In the genomic region with DNA sequence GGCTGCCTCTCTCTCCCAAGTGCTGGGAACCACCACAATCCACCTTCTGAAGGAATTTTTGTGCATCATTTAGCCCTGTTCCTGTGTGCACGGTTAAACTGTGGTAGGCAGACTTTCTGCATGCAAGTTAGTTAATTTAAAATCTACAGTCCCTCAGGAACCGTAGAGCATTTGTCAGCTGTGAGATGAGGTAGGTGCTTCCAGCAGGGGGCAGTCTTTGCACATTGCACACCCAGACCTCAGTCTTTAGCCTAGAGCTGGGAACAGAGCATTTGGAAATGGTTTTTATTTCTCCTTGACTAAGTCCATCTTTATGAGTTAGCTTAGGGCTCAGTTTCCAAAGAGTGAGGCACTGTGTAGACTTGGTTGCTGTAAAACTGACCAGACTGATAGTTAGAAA, we compare ENCODE assay signal across 9 mouse cellular contexts. TPM values are rescaled to one million over a fixed set of nuclear protein-coding genes. Genes with fewer than 3 reads are reported as not detected.
DNase-seq lines count a peak whose midpoint lies in the region; ATAC-seq and TF ChIP-seq lines count a peak whose summit lies in the region.
"Had no signal": no experiment of that assay in that cellular context is flagged by ENCODE, and none has a peak within 500 bp of the region (broad histone marks: within the 10 kb centered on the region; RNA-seq: fewer than 3 reads in every experiment).

No protein-coding gene starts in this region.

- peaks cover 99% of the 10 kb centered on the region for H3K36me3 ChIP-seq in forebrain, embryonic 13.5 days (ENCODE audit: poor library complexity, severe bottlenecking)
- H3K36me3 ChIP-seq in forebrain, embryonic 15.5 days: peaks cover 97% of the 10 kb centered on the region
- peaks cover 87% of the 10 kb centered on the region for H3K36me3 ChIP-seq in liver, embryonic 16.5 days (ENCODE audit: control insufficient read depth, insufficient read depth)

- no peak overlapping the region for H3K4me3 ChIP-seq in forebrain, embryonic 13.5 days
- no peak overlapping the region for H3K4me3 ChIP-seq in forebrain, embryonic 15.5 days
- no peak overlapping the region for H3K4me3 ChIP-seq in embryonic fibroblast, embryonic 13.5 days (ENCODE audit: insufficient read depth, low read length)
- H3K4me3 ChIP-seq in liver, embryonic 16.5 days (ENCODE audit: low read depth, low read length): no peak overlapping the region
- H3K4me3 ChIP-seq: liver, embryonic 15.5 days had no signal

- TF ChIP-seq POLR2A in embryonic fibroblast, embryonic 13.5 days (IDR thresholded peaks at IDR 0.05; ENCODE audit: low read depth, low read length): no peak

- peak; percentile 55 for DNase-seq in 416B (ENCODE audit: low read depth)
- peak; percentile 65 for DNase-seq in adrenal gland, adult 2 months
- peak; percentile 67 for DNase-seq in kidney, adult 9 months
- peak; percentile 12 for DNase-seq in spleen, adult 12 weeks (ENCODE audit: low spot score)

- H3K27ac ChIP-seq in forebrain, embryonic 13.5 days: no peak overlapping the region
- H3K27ac ChIP-seq in forebrain, embryonic 15.5 days (replicated peaks): no peak overlapping the region
- no peak overlapping the region for H3K27ac ChIP-seq in embryonic fibroblast, embryonic 13.5 days (ENCODE audit: insufficient read depth, low read length)
- H3K27ac ChIP-seq in liver, embryonic 16.5 days (ENCODE audit: low read length): no peak overlapping the region
- H3K27ac ChIP-seq: liver, embryonic 15.5 days had no signal

- H3K4me2 ChIP-seq in forebrain, embryonic 13.5 days: no peak overlapping the region
- H3K4me2 ChIP-seq in forebrain, embryonic 15.5 days (replicated peaks): no peak overlapping the region
- no peak overlapping the region for H3K4me2 ChIP-seq in liver, embryonic 16.5 days (ENCODE audit: low read depth, low read length)
- H3K4me2 ChIP-seq: liver, embryonic 15.5 days had no signal

- H3K9me3 ChIP-seq in forebrain, embryonic 13.5 days (replicated peaks): no peaks in the 10 kb centered on the region
- no peaks in the 10 kb centered on the region for H3K9me3 ChIP-seq in forebrain, embryonic 15.5 days
- H3K9me3 ChIP-seq in liver, embryonic 16.5 days (replicated peaks; ENCODE audit: control insufficient read depth, low read length): no peaks in the 10 kb centered on the region
- H3K9me3 ChIP-seq: liver, embryonic 15.5 days had no signal

- no peak overlapping the region for H3K9ac ChIP-seq in forebrain, embryonic 13.5 days
- no peak overlapping the region for H3K9ac ChIP-seq in forebrain, embryonic 15.5 days (replicated peaks)
- H3K9ac ChIP-seq in liver, embryonic 16.5 days (ENCODE audit: low read depth, low read length): no peak overlapping the region
- H3K9ac ChIP-seq: liver, embryonic 15.5 days had no signal

- peak; percentile 67 for TF ChIP-seq CTCF in embryonic fibroblast, embryonic 13.5 days (IDR thresholded peaks at IDR 0.05; ENCODE audit: borderline replicate concordance, insufficient read depth, low read length)

- WGBS in forebrain, embryonic 13.5 days: 47% methylated on average over 2 of the region's 2 CpGs
- WGBS in forebrain, embryonic 15.5 days: 33% methylated on average over 2 of the region's 2 CpGs
- 41% methylated on average over 2 of the region's 2 CpGs for WGBS in liver, embryonic 16.5 days (ENCODE audit: insufficient replicate concordance)

- no peaks in the 10 kb centered on the region for H3K27me3 ChIP-seq in forebrain, embryonic 13.5 days
- no peaks in the 10 kb centered on the region for H3K27me3 ChIP-seq in forebrain, embryonic 15.5 days
- no peaks in the 10 kb centered on the region for H3K27me3 ChIP-seq in liver, embryonic 16.5 days (ENCODE audit: control insufficient read depth, insufficient read depth, low read depth, low read length)
- H3K27me3 ChIP-seq: liver, embryonic 15.5 days had no signal

- H3K4me1 ChIP-seq in forebrain, embryonic 13.5 days: no peaks in the 10 kb centered on the region
- H3K4me1 ChIP-seq in forebrain, embryonic 15.5 days: no peaks in the 10 kb centered on the region
- no peaks in the 10 kb centered on the region for H3K4me1 ChIP-seq in embryonic fibroblast, embryonic 13.5 days (ENCODE audit: control insufficient read depth, insufficient read depth, low read length)
- H3K4me1 ChIP-seq in liver, embryonic 16.5 days (ENCODE audit: control insufficient read depth, low read depth, low read length): no peaks in the 10 kb centered on the region
- H3K4me1 ChIP-seq: liver, embryonic 15.5 days had no signal

- 0 out of 2 replicates have a peak, but pooled peaks have one; percentile 45 for ATAC-seq in forebrain, embryonic 13.5 days
- ATAC-seq in forebrain, embryonic 15.5 days (replicated peaks): no peak
- ATAC-seq in liver, embryonic 16.5 days (ENCODE audit: low read depth): 0 out of 2 replicates have a peak, but pooled peaks have one; percentile 24

RNA-seq across cellular contexts. Expression of a gene that starts 14.5 kb away (rescaled TPM):
- polyA plus RNA-seq in forebrain, embryonic 13.5 days (2015; fragmentation: Nextera tagmentation; extraction: Ambion mirVana): 18.2 and 25.7 TPM in 2 replicates
- polyA plus RNA-seq in forebrain, embryonic 15.5 days (2015; fragmentation: Nextera tagmentation; extraction: Ambion mirVana): 14.3 and 17.4 TPM in 2 replicates
- total RNA-seq in adrenal gland, adult 2 months (2021): 10 to 100 TPM in 1 of 2 experiments, 1 to 10 TPM in 1; 2.0 to 10.6 TPM
- polyA plus RNA-seq in adrenal gland, adult 2 months (2012; rRNA removed): 9.6 and 14.0 TPM in 2 replicates
- not detected in 2 replicates for polyA plus RNA-seq in embryonic fibroblast, embryonic 13.5 days (2011; ENCODE audit: insufficient read length, low read depth, missing spikeins)
- polyA plus RNA-seq in liver, embryonic 16.5 days (2015; fragmentation: Nextera tagmentation; extraction: Ambion mirVana): 0.14 and 0.34 TPM in 2 replicates

RNA-seq across cellular contexts. Expression of a gene that starts 49.5 kb away (rescaled TPM):
- 50.1 and 51.4 TPM in 2 replicates for polyA plus RNA-seq in forebrain, embryonic 13.5 days (2015; fragmentation: Nextera tagmentation; extraction: Ambion mirVana)
- polyA plus RNA-seq in forebrain, embryonic 15.5 days (2015; fragmentation: Nextera tagmentation; extraction: Ambion mirVana): 42.9 and 43.2 TPM in 2 replicates
- 10 to 100 TPM; 70.8 to 78.3 TPM for total RNA-seq in adrenal gland, adult 2 months (2021)
- 26.8 and 30.8 TPM in 2 replicates for polyA plus RNA-seq in adrenal gland, adult 2 months (2012; rRNA removed)
- 73.5 and 84.1 TPM in 2 replicates for polyA plus RNA-seq in embryonic fibroblast, embryonic 13.5 days (2011; ENCODE audit: insufficient read length, low read depth, missing spikeins)
- 14.3 and 15.5 TPM in 2 replicates for polyA plus RNA-seq in liver, embryonic 16.5 days (2015; fragmentation: Nextera tagmentation; extraction: Ambion mirVana)

Comparison
In these comparisons a context has a peak if more than half of its experiments do, and no peak if none do; other contexts are left out.
1. DNase-seq: peak in every context shown above with its lines; median percentile 67 in kidney, adult 9 months; 65 in adrenal gland, adult 2 months; 55 in 416B; 12 in spleen, adult 12 weeks.